Mouse (Mus musculus) hindbrain, embryonic 10.5 days (tissue): Measurements from ENCODE around the gene Cdk5. TPM values are rescaled to one million over a fixed set of nuclear protein-coding genes. Genes with fewer than 3 reads are reported as not detected.

Source experiments
- DNase-seq: peaks from one replicate; pipeline ENCODE4 v3.0.0-alpha.2; 2017; ENCODE audit warnings: low spot score
- H3K27ac ChIP-seq: fragments of 300-500 bp; sonication (generic); 2 replicates; pipeline ENCODE4 v1.5.1; 2016; ENCODE audit warnings: mild to moderate bottlenecking, moderate library complexity
- H3K27me3 ChIP-seq: fragments of 300-500 bp; sonication (generic); 2 replicates; pipeline ENCODE4 v1.6.1; 2016; ENCODE audit warnings: mild to moderate bottlenecking; ENCODE audit not compliant: poor library complexity, insufficient read depth, severe bottlenecking
- H3K36me3 ChIP-seq: fragments of 300-500 bp; sonication (generic); 2 replicates; pipeline ENCODE4 v1.6.1; 2016; ENCODE audit warnings: mild to moderate bottlenecking, moderate library complexity
- H3K4me1 ChIP-seq: fragments of 300-500 bp; sonication (generic); replicated peaks from 2 replicates; pipeline ENCODE4 v1.6.1; 2016; ENCODE audit warnings: mild to moderate bottlenecking
- H3K4me3 ChIP-seq: fragments of 300-500 bp; sonication (generic); 2 replicates; pipeline ENCODE4 v1.5.1; 2016; ENCODE audit warnings: mild to moderate bottlenecking, moderate library complexity
- H3K9me3 ChIP-seq: fragments of 300-500 bp; sonication (generic); 2 replicates; pipeline ENCODE4 v1.6.1; 2016; ENCODE audit warnings: mild to moderate bottlenecking, moderate library complexity
- WGBS: fragments of 180-500 bp; shearing (Covaris S2); methylation state at CpG from one replicate; pipeline ENCODE4 v1.1.7; 2016; 5-methylcytosine and 5-hydroxymethylcytosine counted together
- polyA plus RNA-seq: library from polyadenylated mRNA; unstranded; fragments of >200 nt; fragmentation: Nextera tagmentation; extraction: Ambion mirVana; gene quantifications from 2 replicates; pipeline ENCODE4 v1.2.1, GENCODE M21; 2016

The Cdk5 gene
- polyA plus RNA-seq, 1 experiment from 2014 or later: 61.4 TPM

DNA sequence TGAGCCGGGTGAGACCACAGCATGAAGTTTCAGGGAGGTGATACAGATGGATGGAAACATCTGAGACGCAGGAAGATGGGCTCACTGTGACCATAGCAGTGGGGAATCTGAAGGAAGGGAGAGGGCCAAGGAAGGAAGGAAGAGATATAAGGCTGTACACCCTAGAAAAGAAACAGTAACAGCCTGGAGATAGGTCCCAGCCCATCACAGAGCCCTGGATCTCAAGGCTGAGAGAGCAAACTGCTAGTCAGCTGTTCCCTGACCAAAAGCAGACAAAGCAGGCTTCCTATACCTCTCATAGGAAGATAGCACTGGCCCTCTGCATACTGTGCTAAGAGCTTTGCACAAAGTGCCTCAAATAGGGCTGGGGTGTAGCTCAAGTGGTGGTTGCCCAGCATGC is 44.6 kb downstream of the Cdk5 start:
- no peaks in the 10 kb centered on the region for H3K36me3 ChIP-seq
- no peak overlapping the region for H3K4me3 ChIP-seq
- 85% methylated on average over 2 of the region's 2 CpGs for WGBS
- H3K27me3 ChIP-seq: no peaks in the 10 kb centered on the region
- no peaks in the 10 kb centered on the region for H3K9me3 ChIP-seq
- DNase-seq: no peak
- no peak overlapping the region for H3K27ac ChIP-seq
- peaks cover 29% of the 10 kb centered on the region for H3K4me1 ChIP-seq

GRCm38 (mm10) chr5:24374666-24375328 is 48.5 kb downstream of the Cdk5 start:
- peaks cover 16% of the 10 kb centered on the region for H3K4me1 ChIP-seq
- no peaks in the 10 kb centered on the region for H3K9me3 ChIP-seq
- no peaks in the 10 kb centered on the region for H3K36me3 ChIP-seq
- no peak for DNase-seq
- no peaks in the 10 kb centered on the region for H3K27me3 ChIP-seq
- H3K27ac ChIP-seq: no peak overlapping the region
- H3K4me3 ChIP-seq: no peak overlapping the region
- WGBS: 85% methylated on average over 7 of the region's 7 CpGs

- H3K4me3 ChIP-seq: no peak overlapping the region
- H3K4me1 ChIP-seq: peaks cover 18% of the 10 kb centered on the region
- no peaks in the 10 kb centered on the region for H3K27me3 ChIP-seq
- WGBS: 86% methylated on average over 6 of the region's 6 CpGs
- H3K9me3 ChIP-seq: no peaks in the 10 kb centered on the region
- DNase-seq: no peak
- H3K36me3 ChIP-seq: no peaks in the 10 kb centered on the region
- no peak overlapping the region for H3K27ac ChIP-seq
These were observed 49.1 kb downstream of the Cdk5 start for GRCm38 (mm10) chr5:24374216-24374615.

- Histone ChIP-seq H3K4me3 (no peak overlapping the region), H3K9me3 (no peaks in the 10 kb centered on the region), H3K27ac (no peak overlapping the region), H3K36me3 (no peaks in the 10 kb centered on the region), H3K4me1 (peaks cover 22% of the 10 kb centered on the region), H3K27me3 (no peaks in the 10 kb centered on the region)
- WGBS: 76% methylated on average over 5 of the region's 5 CpGs
- DNase-seq: no peak
These were observed 49.5 kb downstream of the Cdk5 start for GRCm38 (mm10) chr5:24373807-24374206.

DNA sequence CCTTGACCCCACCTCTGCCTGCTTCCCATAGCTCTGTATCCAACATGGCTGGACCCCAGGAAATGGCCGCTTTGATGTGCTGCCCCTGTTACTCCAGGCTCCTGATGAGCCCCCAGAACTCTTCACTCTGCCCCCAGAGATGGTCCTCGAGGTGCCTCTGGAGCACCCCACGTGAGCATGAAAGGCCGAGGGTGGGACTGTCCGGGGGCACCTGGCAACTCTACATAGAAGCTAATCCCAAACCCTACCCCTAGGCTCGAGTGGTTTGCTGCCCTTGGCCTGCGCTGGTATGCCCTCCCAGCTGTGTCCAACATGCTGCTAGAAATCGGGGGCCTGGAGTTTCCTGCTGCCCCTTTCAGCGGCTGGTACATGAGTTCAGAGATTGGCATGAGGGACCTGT is 53.6 kb downstream of the Cdk5 start:
- WGBS: 83% methylated on average over 9 of the region's 9 CpGs
- no peaks in the 10 kb centered on the region for H3K9me3 ChIP-seq
- H3K4me1 ChIP-seq: peaks cover 27% of the 10 kb centered on the region
- no peaks in the 10 kb centered on the region for H3K36me3 ChIP-seq
- H3K4me3 ChIP-seq: no peak overlapping the region
- H3K27me3 ChIP-seq: no peaks in the 10 kb centered on the region
- DNase-seq: no peak
- H3K27ac ChIP-seq: no peak overlapping the region; the same call in 1 of the 2 replicates

Other genes starting within 250 kb of the Cdk5 start
- 32.4 and 33.9 TPM in 2 replicates for gene Kcnh2, start 71.9 kb downstream of the Cdk5 start, polyA plus RNA-seq
- 8.3 and 9.7 TPM in 2 replicates for gene Nos3, start 58.7 kb downstream of the Cdk5 start, polyA plus RNA-seq
- gene Atg9b, start 31.4 kb downstream of the Cdk5 start, polyA plus RNA-seq: 0.21 and 0.75 TPM in 2 replicates
- 54.5 and 55.3 TPM in 2 replicates for gene Abcb8, start 29.9 kb downstream of the Cdk5 start, polyA plus RNA-seq
- 0.20 and 0.54 TPM in 2 replicates for gene Asic3, start 10.1 kb downstream of the Cdk5 start, polyA plus RNA-seq
- 33.5 and 39.7 TPM in 2 replicates for gene Slc4a2, start 307 bp upstream of the Cdk5 start, polyA plus RNA-seq
- gene Fastk, start 21.8 kb upstream of the Cdk5 start, polyA plus RNA-seq: 114 and 127 TPM in 2 replicates
- gene Tmub1, start 24.3 kb upstream of the Cdk5 start, polyA plus RNA-seq: 32.7 and 38.4 TPM in 2 replicates
- 31.9 and 36.5 TPM in 2 replicates for gene Agap3, start 28.6 kb upstream of the Cdk5 start, polyA plus RNA-seq
- gene Gbx1, start 103.7 kb upstream of the Cdk5 start, polyA plus RNA-seq: 1.3 and 1.5 TPM in 2 replicates
- gene Asb10, start 117.4 kb upstream of the Cdk5 start, polyA plus RNA-seq: 0.17 TPM in 1 of 2 replicates, not detected in the other
- gene 4931409K22Rik, start 133.3 kb upstream of the Cdk5 start, polyA plus RNA-seq: 0.07 and 0.10 TPM in 2 replicates
- 125 and 159 TPM in 2 replicates for gene Abcf2, start 153.9 kb upstream of the Cdk5 start, polyA plus RNA-seq
- 16.5 and 19.3 TPM in 2 replicates for gene Chpf2, start 163.2 kb upstream of the Cdk5 start, polyA plus RNA-seq
- 22.8 and 35.7 TPM in 2 replicates for gene Smarcd3, start 200.9 kb upstream of the Cdk5 start, polyA plus RNA-seq